Mouse (Mus musculus) lung, postnatal 0 days (tissue): ENCODE measurements around the gene March6. TPM values are rescaled to one million over a fixed set of nuclear protein-coding genes. Genes with fewer than 3 reads are reported as not detected.

Experiments used
- ATAC-seq: fragments of 200-750 bp; cut with Nextera tagmentation; 2 replicates; pipeline ENCODE4 v1.8.0; 2017; ENCODE audit warnings: moderate library complexity
- DNase-seq: peaks from one replicate; pipeline ENCODE4 v3.0.0-alpha.2; 2016; ENCODE audit warnings: low spot score
- H3K27ac ChIP-seq: fragments of 300-500 bp; sonication (generic); 2 replicates; pipeline ENCODE4 v1.5.1; 2014; ENCODE audit warnings: antibody characterized with exemption, mild to moderate bottlenecking, low read length, mixed read lengths
- H3K27me3 ChIP-seq: fragments of 300-500 bp; sonication (generic); replicated peaks from 2 replicates; pipeline ENCODE4 v1.6.1; 2014; ENCODE audit warnings: low read length, mixed read lengths; ENCODE audit not compliant: insufficient read depth
- H3K36me3 ChIP-seq: fragments of 300-500 bp; sonication (generic); 2 replicates; pipeline ENCODE4 v1.6.1; 2014; ENCODE audit warnings: low read length, mixed read lengths; ENCODE audit not compliant: insufficient read depth
- H3K4me1 ChIP-seq: fragments of 300-500 bp; sonication (generic); 2 replicates; pipeline ENCODE4 v1.6.1; 2014; ENCODE audit warnings: antibody characterized with exemption, low read depth, low read length, mixed read lengths; ENCODE audit not compliant: insufficient read depth
- H3K4me2 ChIP-seq: fragments of 300-500 bp; sonication (generic); replicated peaks from 2 replicates; pipeline ENCODE4 v1.6.1; 2014; ENCODE audit warnings: low read depth, mild to moderate bottlenecking, low read length, moderate library complexity, mixed read lengths
- H3K4me3 ChIP-seq: fragments of 300-500 bp; sonication (generic); 2 replicates; pipeline ENCODE4 v1.5.1; 2014; ENCODE audit warnings: low read depth, low read length
- H3K9ac ChIP-seq: fragments of 300-500 bp; sonication (generic); replicated peaks from 2 replicates; pipeline ENCODE4 v1.6.1; 2014; ENCODE audit warnings: low read depth, mild to moderate bottlenecking
- H3K9me3 ChIP-seq: fragments of 300-500 bp; sonication (generic); 2 replicates; pipeline ENCODE4 v1.6.1; 2016; ENCODE audit warnings: low read length, mixed read lengths
- CTCF ChIP-seq: IDR thresholded peaks from 2 replicates; pipeline ENCODE4 v1.5.1; 2016; ENCODE audit warnings: antibody characterized with exemption, mild to moderate bottlenecking
- EP300 ChIP-seq: IDR thresholded peaks from 2 replicates; pipeline ENCODE4 v1.6.1; 2016; ENCODE audit warnings: antibody characterized with exemption, mild to moderate bottlenecking, control low read depth
- WGBS: fragments of 180-500 bp; shearing (Covaris S2); extraction: QIAGEN DNeasy Blood & Tissue Kit; methylation state at CpG from one replicate; pipeline ENCODE4 v1.1.7; 2014; 5-methylcytosine and 5-hydroxymethylcytosine counted together
- polyA plus RNA-seq: library from polyadenylated mRNA; unstranded; fragments of >200 nt; fragmentation: Nextera tagmentation; extraction: Ambion mirVana; gene quantifications from 2 replicates; pipeline ENCODE4 v1.2.1, GENCODE M21; 2015

March6 gene
- 18.3 and 20.6 TPM in 2 replicates for polyA plus RNA-seq

DNA sequence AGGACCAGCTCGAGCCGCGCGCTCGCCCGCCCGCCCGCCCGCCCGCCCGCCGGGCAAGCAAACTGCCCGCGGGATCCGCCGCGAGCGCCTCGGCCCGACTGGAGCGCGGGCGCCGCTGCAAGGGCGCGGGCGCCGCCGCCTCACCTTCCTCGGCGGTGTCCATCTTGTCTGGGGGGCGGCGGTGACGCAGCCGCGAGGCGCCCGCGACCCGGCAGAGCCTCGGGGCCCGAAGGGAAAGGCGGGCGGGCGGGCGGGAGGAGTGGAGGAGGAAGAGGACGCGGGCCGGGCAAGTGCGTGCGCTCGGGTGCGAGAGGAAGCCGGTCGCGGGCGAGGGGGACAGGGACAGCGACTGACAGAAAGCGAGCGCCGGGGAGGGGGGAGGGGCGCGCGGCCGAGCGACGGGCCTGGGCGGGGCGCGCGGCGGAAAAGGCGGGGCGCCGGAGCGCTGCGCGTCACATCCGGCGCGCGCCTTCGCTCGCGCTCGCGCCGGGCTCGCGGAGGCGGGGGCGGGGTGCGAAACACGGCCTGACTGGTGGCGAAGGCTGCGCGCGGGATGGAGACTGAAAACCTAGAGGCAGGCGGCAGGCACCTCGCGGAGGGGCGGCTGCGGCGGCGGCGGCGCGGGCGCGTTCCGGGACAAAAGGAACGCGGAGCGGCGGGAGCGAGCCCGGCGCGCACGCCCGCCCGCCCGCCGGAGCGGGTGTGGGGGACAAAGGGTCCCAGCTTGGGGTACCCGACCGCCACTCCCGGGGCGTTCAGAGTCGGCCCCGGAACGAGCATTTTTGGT lies at the start of gene March6:
Gene March6, minus strand, starts transcription at position 395 of the 787 bp plus-strand sequence.
- H3K9me3 ChIP-seq, result no peaks in the 10 kb centered on the region
- H3K27ac ChIP-seq, result peak within 1 kb of the TSS; percentile 99
- no peaks in the 10 kb centered on the region for H3K27me3 ChIP-seq
- H3K4me2 ChIP-seq, result peak within 1 kb of the TSS; percentile 62
- no peak for TF ChIP-seq CTCF
- TF ChIP-seq EP300, result no peak
- H3K36me3 ChIP-seq, result no peaks in the 10 kb centered on the region
- peak within 1 kb of the TSS; percentile 93 for H3K9ac ChIP-seq
- H3K4me1 ChIP-seq, result peaks cover 9% of the 10 kb centered on the region; the same call in 1 of the 2 replicates
- ATAC-seq (peak; percentile 94), DNase-seq (peak; percentile 94)
- WGBS, result 2% methylated on average over 34 of the region's 132 CpGs
- peak within 1 kb of the TSS; percentile 86 for H3K4me3 ChIP-seq

DNA sequence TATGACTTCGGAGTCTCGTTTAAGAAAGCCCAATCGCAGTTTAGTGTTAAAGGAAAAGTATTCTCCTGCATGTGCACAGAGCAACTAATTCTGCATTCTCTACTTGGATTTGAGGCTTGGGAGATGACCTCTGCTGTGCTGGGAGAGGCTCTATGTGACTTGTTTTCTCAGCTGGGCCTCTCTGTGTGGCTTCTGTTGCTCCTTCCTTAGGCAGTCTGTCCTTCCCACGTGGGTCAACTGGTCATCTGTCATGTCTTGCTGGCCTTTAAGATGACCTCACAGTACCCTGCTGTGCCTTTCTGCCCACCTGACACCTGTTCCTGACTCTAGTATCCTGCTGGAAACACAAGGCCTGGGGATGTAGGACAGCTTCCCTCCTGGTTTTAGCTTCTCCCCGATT lies 45.2 kb upstream of the March6 start:
- Histone ChIP-seq H3K4me1 (no peaks in the 10 kb centered on the region), H3K4me2 (no peak overlapping the region), H3K4me3 (no peak overlapping the region), H3K27me3 (no peaks in the 10 kb centered on the region), H3K9me3 (no peaks in the 10 kb centered on the region), H3K36me3 (no peaks in the 10 kb centered on the region), H3K27ac (no peak overlapping the region), H3K9ac (no peak overlapping the region)
- 66% methylated on average over 5 of the region's 5 CpGs for WGBS
- ATAC-seq, result no peak
- no peak for DNase-seq
- no peak for TF ChIP-seq EP300
- no peak for TF ChIP-seq CTCF

DNA sequence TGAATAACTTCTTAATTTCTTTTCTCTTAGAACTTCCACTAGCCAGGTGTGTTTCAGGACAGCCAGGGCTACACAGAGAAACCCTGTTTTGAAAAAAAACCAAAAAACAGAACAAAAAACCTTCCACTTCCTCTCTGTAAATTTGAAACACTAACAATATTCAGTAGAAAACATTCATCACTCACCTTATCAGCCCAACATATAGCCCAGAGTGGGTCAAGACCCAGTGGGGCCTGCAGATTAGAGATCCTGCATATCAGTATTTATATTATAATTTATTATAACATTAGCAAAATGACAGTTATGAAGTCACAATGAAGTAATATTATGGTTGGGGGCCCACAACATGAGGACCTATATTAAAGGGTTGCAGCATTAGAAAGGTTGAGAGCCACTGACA lies 42.8 kb upstream of the March6 start:
- TF ChIP-seq CTCF (no peak), EP300 (no peak)

DNA sequence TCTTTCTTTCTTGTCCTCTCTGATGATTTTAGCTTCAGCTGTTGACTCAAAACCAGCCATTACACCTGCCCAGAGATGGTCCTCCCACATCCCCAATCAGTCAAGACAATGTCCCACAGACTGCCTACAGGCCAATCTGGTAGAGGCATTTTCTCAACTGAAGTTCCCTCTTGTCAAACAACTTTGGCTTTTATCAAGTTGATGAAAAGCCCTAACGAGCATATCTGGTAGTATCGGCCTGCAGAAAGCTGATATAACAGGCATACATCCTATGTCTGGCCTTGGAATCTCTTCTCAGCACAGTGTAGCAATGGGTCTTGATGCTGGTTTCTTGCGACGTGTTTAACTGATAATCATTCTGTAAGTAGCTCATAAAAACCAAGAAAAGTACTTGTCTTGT lies 42.4 kb upstream of the March6 start:
- TF ChIP-seq EP300, result no peak
- TF ChIP-seq CTCF, result no peak
- WGBS, result 78% methylated on average over 4 of the region's 4 CpGs
- Histone ChIP-seq H3K36me3 (no peaks in the 10 kb centered on the region), H3K4me3 (no peak overlapping the region), H3K27ac (no peak overlapping the region), H3K4me1 (peaks cover 7% of the 10 kb centered on the region; the same call in 1 of the 2 replicates), H3K9me3 (no peaks in the 10 kb centered on the region), H3K4me2 (no peak overlapping the region), H3K27me3 (no peaks in the 10 kb centered on the region), H3K9ac (no peak overlapping the region)
- ATAC-seq, result no peak
- no peak for DNase-seq

More for the DNA sequence above, 42.8 kb upstream of the March6 start:
- H3K36me3 ChIP-seq, result no peaks in the 10 kb centered on the region
- H3K27ac ChIP-seq, result no peak overlapping the region
- no peak overlapping the region for H3K4me2 ChIP-seq
- H3K4me1 ChIP-seq, result peaks cover 6% of the 10 kb centered on the region; the same call in 1 of the 2 replicates
- no peak for DNase-seq
- H3K4me3 ChIP-seq, result no peak overlapping the region
- no peaks in the 10 kb centered on the region for H3K27me3 ChIP-seq
- no peak for ATAC-seq
- no peaks in the 10 kb centered on the region for H3K9me3 ChIP-seq
- H3K9ac ChIP-seq, result no peak overlapping the region

GRCm38 (mm10) chr15:31571906-31572722 lies 41.3 kb upstream of the March6 start:
- Histone ChIP-seq H3K4me3 (no peak overlapping the region), H3K9me3 (no peaks in the 10 kb centered on the region), H3K9ac (no peak overlapping the region), H3K27me3 (no peaks in the 10 kb centered on the region), H3K4me2 (no peak overlapping the region), H3K4me1 (peaks cover 7% of the 10 kb centered on the region; the same call in 1 of the 2 replicates), H3K27ac (no peak overlapping the region), H3K36me3 (no peaks in the 10 kb centered on the region)
- ATAC-seq (no peak), DNase-seq (peak; percentile 20)
- WGBS, result 68% methylated on average over 16 of the region's 16 CpGs
- TF ChIP-seq EP300, result no peak
- TF ChIP-seq CTCF, result no peak

- no peak overlapping the region for H3K9ac ChIP-seq
- 85% methylated on average over 8 of the region's 8 CpGs for WGBS
- ATAC-seq (no peak), DNase-seq (no peak)
- H3K4me2 ChIP-seq, result no peak overlapping the region
- no peak for TF ChIP-seq CTCF
- no peak for TF ChIP-seq EP300
- peaks cover 7% of the 10 kb centered on the region; the same call in 1 of the 2 replicates for H3K4me1 ChIP-seq
- H3K4me3 ChIP-seq, result no peak overlapping the region
- H3K9me3 ChIP-seq, result no peaks in the 10 kb centered on the region
- no peaks in the 10 kb centered on the region for H3K36me3 ChIP-seq
- H3K27me3 ChIP-seq, result no peaks in the 10 kb centered on the region
- H3K27ac ChIP-seq, result no peak overlapping the region
Measured at GRCm38 (mm10) chr15:31570959-31571358, 40.1 kb upstream of the March6 start.
